Mouse (Mus musculus): ENCODE data around the gene S1pr5.

The S1pr5 gene

GRCm38 (mm10) chr9:21204528-21205272 lies 43.5 kb downstream of the S1pr5 start:
- DNase-seq (ENCODE audit: low spot score in 2 of 2): peak in 1 of 2 experiments; percentile 46

DNA sequence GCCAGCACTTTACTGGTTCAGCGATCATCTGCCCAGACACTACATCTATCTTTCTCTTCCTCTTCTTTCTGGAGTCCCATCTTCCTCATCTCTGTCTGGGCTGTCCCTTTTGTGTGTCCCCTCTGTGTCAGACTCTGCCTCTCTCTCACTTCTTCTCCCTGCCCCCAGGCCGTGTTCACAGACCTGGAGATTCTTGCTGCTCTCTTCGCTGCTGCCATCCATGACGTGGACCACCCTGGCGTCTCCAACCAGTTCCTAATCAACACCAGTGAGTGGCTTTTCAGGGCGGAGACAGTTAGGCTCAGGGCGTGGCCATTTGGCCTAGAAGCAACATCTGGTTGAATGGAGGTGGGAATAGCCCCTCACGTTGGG lies 44.1 kb downstream of the S1pr5 start:
- no peak for DNase-seq (ENCODE audit: low spot score in 2 of 2)

DNA sequence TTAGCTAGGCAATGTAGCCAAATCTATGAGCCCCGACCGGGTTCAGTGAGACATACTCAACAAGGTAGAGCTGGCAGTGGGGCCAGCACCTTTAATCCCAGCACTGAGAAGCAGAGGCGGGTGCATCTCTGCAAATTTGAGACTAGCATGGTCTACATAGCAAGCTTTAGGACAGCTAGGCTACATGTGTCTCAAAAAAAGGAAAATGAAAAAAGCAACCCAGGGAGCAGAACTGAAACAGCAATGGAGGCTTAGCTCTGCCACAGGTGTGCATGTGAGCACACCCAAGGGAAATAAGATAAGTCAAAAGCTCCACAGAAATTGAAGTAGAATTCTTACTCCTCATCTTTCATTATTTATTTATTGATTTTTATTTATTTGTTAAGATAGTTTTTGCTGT lies 49.3 kb downstream of the S1pr5 start:
- DNase-seq (ENCODE audit: low spot score in 2 of 2): no peak

DNA sequence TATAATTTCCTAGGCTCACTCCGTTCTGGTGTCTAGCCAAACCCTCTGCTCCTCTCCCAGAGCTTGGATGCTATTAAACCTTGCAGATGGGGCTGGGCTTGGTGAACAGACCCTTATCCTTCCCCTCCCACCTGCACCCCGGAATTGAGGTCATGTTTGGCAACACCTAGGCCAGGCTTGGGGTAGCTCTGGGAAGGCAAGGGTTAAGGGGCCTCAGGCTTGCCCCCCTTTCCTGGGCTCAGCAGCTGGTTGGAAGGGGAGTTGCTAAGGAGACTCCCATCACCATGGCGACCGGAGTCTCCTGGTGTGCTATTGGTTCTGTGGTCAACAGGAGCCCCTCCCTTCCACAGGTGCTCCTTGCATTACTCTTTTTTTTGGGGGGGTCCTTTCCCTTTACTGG lies 50.3 kb downstream of the S1pr5 start:
- peak; percentile 70 to 83 for DNase-seq (ENCODE audit: low spot score in 2 of 2)

GRCm38 (mm10) chr9:21196521-21197433 lies 51.5 kb downstream of the S1pr5 start:
- peak; percentile 61 to 70 for DNase-seq (ENCODE audit: low spot score in 2 of 2)

GRCm38 (mm10) chr9:21195736-21196505 lies 52.3 kb downstream of the S1pr5 start:
- DNase-seq (ENCODE audit: low spot score in 2 of 2): peak; percentile 68 to 76

GRCm38 (mm10) chr9:21194787-21195493 lies 53.3 kb downstream of the S1pr5 start:
- no peak for DNase-seq (ENCODE audit: low spot score in 2 of 2)

DNA sequence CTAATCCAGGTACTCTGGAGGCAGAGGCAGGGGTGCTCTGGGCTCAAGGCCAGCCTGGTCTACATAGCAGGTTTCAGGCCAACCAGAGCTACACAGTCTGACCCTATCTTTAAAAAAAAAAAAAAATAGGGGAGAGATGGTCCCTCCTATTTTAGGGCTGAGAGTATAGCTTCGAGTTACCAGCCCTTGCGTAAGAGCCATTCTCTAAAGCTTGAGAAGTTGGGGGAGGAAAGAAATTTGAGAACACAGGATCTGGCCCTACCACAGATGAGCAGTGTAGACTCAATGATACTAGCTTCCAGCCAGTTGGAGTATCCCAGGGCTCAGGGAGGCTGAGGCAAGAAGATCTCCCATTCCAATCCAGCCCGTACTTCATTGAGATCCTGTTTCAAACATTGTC lies 54.5 kb downstream of the S1pr5 start:
- no peak for DNase-seq (ENCODE audit: low spot score in 2 of 2)
